Mouse (Mus musculus): ENCODE results near the gene Xpnpep1. TPM values are rescaled to one million over a fixed set of nuclear protein-coding genes. Genes with fewer than 3 reads are reported as not detected.

Xpnpep1 gene
- total RNA-seq, 1 experiment from 2014 or later: 19.0 TPM

- ATAC-seq (ENCODE audit: extremely low read depth, insufficient number of reproducible peaks, low FRiP score, poor library complexity, severe bottlenecking): peak; percentile 91
These were observed 1.5 kb downstream of the Xpnpep1 start for GRCm38 (mm10) chr19:53038435-53038938.

DNA sequence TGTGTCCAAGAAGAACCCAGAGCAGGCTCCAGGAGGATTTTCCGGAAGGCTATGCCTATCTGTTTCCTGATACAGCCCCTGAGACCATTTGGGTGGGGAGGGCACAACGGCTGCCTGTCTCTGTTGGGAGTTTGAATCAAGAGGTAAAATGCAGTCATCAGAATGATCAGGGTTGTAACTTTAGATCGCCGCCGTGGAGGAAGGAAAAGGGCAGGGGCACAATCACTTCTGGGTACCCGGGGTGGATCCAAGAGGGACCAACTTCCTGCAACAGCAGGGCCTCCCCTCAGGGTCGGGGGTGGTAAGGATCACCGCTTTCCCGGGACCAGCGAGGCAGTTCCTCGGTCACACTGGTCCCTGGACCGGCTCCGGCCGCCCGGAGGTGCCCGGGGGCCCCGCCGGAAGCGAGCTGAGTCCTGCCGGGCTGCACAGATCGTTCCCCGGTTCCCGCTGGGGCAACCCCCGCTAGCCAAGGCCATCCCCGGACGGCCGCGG lies 2.0 kb downstream of the Xpnpep1 start:
- no peak for ATAC-seq (ENCODE audit: extremely low read depth, insufficient number of reproducible peaks, low FRiP score, poor library complexity, severe bottlenecking)

GRCm38 (mm10) chr19:53033159-53033943 lies 6.7 kb downstream of the Xpnpep1 start:
- ATAC-seq (ENCODE audit: extremely low read depth, insufficient number of reproducible peaks, low FRiP score, poor library complexity, severe bottlenecking): no peak

GRCm38 (mm10) chr19:53032647-53033046 lies 7.4 kb downstream of the Xpnpep1 start:
- ATAC-seq (ENCODE audit: extremely low read depth, insufficient number of reproducible peaks, low FRiP score, poor library complexity, severe bottlenecking): no peak

DNA sequence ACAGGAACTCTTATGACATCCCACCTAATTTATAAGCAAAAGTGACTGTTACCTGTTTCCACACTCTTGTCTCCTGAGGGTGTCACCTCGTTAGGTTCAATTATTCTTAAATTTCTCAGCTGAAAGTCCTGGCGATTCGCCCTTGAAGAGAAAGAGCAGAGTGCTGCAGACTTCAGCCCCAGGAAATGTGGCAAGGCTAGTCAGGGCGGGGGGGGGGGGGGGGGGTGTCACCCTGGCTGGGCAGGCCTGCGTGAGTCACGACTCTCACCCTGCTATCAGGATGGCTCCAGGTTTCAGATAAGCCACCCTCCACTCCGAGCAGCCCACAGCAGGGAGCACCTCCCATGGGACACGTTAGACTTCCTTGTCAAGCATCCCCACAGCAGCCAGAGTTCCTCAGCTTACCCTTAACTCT lies 8.1 kb downstream of the Xpnpep1 start:
- ATAC-seq (ENCODE audit: extremely low read depth, insufficient number of reproducible peaks, low FRiP score, poor library complexity, severe bottlenecking): no peak

GRCm38 (mm10) chr19:53030279-53030678 lies 9.7 kb downstream of the Xpnpep1 start:
- no peak for ATAC-seq (ENCODE audit: extremely low read depth, insufficient number of reproducible peaks, low FRiP score, poor library complexity, severe bottlenecking)

- no peak for ATAC-seq (ENCODE audit: extremely low read depth, insufficient number of reproducible peaks, low FRiP score, poor library complexity, severe bottlenecking)
These were observed 10.3 kb downstream of the Xpnpep1 start for GRCm38 (mm10) chr19:53029686-53030085.

DNA sequence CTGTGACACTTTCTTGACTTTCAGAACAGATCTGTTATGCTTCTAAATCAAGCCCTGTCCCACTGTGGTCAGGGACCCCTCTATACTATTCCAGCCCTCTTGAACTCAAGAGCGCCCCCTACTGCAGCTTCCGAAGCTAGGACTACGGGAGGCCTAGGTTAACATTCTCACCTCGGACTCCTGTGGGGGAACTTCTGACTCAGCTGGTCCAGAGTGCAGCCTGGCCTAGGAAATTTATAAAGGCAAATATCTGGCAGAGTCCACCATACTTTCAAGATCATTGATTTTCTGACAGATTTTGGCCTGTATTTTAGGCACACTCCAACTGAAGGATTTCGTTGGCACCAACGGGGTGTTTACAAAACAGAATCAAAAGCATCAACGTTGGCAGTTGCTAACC lies 11.0 kb downstream of the Xpnpep1 start:
- no peak for ATAC-seq (ENCODE audit: extremely low read depth, insufficient number of reproducible peaks, low FRiP score, poor library complexity, severe bottlenecking)

DNA sequence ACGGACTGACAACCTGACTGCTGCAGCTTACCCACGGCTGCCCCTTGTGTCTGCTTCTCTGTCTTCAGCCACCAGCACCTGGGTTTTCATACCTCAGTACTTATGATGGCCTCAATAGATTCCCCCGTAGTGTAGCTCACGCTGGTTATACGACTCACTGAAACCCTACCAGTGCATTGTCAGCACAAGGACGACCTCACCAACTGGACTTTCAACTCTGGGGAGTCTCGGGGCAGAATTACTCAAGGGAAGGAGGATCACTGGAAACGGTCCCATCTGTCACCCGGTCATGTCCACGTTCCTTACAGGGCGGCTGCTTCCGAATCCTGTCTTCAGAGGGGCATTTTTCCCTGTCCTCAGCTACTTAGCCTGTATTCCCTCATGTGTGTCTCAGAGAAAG lies 11.8 kb downstream of the Xpnpep1 start:
- ATAC-seq (ENCODE audit: extremely low read depth, insufficient number of reproducible peaks, low FRiP score, poor library complexity, severe bottlenecking): no peak

- no peak for ATAC-seq (ENCODE audit: extremely low read depth, insufficient number of reproducible peaks, low FRiP score, poor library complexity, severe bottlenecking)
These were observed 16.8 kb downstream of the Xpnpep1 start for GRCm38 (mm10) chr19:53023189-53023588.

DNA sequence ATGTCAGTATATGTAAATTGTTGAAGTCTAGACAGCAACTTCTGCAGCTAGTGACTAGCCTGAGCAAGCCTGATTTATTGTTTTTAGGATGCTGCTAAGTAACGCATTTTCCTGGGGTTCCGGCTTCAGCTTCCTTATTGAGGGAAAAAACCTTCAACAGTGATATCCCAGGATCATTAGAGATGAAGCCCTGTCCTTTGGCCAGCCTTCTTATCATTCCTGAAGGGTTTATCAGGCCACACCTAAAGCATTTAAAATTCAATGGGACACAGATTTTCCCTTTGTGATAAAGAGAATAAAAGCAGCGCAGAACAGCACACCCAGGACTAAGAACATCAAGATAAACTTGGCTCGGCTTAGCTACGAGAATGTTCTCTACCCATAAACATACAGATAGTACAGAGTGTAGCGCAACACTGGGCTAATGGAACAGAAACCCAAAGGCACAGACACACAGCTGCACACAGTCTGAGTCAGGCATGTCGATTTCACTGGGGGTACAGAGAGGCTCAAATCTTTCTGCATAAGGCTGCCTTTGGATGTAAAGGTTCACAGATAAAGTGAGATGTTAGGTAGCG lies 17.9 kb downstream of the Xpnpep1 start:
- ATAC-seq (ENCODE audit: extremely low read depth, insufficient number of reproducible peaks, low FRiP score, poor library complexity, severe bottlenecking): no peak

- no peak for ATAC-seq (ENCODE audit: extremely low read depth, insufficient number of reproducible peaks, low FRiP score, poor library complexity, severe bottlenecking)
These were observed 18.5 kb downstream of the Xpnpep1 start for GRCm38 (mm10) chr19:53021537-53021936.

GRCm38 (mm10) chr19:53019716-53020463 lies 20.1 kb downstream of the Xpnpep1 start:
- ATAC-seq (ENCODE audit: extremely low read depth, insufficient number of reproducible peaks, low FRiP score, poor library complexity, severe bottlenecking): peak; percentile 83

- ATAC-seq (ENCODE audit: extremely low read depth, insufficient number of reproducible peaks, low FRiP score, poor library complexity, severe bottlenecking): no peak
These were observed 22.1 kb downstream of the Xpnpep1 start for GRCm38 (mm10) chr19:53017954-53018353.

DNA sequence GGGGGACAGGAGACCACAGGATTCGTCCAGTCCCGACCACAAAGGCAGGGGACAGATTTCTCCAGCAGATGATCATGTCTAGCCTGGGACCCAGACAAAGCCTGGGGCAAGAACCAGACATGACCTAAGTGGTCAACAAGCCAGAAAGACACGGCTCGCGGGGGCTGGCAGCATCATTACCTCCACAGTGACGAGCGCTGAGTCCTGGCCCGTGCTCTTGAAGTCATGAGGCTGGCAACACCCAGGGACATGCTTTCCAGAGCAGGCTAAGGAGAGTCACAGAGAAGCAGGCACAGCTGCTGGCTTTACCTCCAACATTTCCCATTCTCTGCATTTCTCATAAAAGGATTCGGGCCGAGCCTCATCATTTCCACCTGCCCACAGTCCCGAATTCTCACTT lies 22.8 kb downstream of the Xpnpep1 start:
- ATAC-seq (ENCODE audit: extremely low read depth, insufficient number of reproducible peaks, low FRiP score, poor library complexity, severe bottlenecking): no peak

GRCm38 (mm10) chr19:53014910-53015710 lies 24.9 kb downstream of the Xpnpep1 start:
- ATAC-seq (ENCODE audit: extremely low read depth, insufficient number of reproducible peaks, low FRiP score, poor library complexity, severe bottlenecking): no peak

DNA sequence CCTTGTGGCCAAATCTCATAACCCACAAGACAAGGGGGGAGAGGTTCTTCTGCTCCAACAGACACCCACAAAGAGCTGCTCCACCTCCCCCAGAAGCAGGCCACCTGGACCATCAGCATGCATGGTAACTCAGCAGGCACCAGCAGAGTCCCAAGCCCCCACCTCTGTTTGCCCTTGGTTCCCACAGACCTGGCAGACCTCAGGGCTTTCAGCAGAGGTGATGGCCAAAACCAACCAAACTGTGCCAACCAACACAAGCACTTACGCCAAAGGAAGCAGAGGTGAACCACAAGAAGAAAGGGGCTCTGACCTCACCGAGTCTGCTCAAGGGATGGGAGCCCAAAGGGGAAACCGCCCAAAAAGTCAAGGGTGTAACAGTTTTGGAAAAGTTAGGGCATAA lies 26.3 kb downstream of the Xpnpep1 start:
- no peak for ATAC-seq (ENCODE audit: extremely low read depth, insufficient number of reproducible peaks, low FRiP score, poor library complexity, severe bottlenecking)

GRCm38 (mm10) chr19:53013341-53013740 lies 26.7 kb downstream of the Xpnpep1 start:
- no peak for ATAC-seq (ENCODE audit: extremely low read depth, insufficient number of reproducible peaks, low FRiP score, poor library complexity, severe bottlenecking)

- ATAC-seq (ENCODE audit: extremely low read depth, insufficient number of reproducible peaks, low FRiP score, poor library complexity, severe bottlenecking): no peak
These were observed 29.1 kb downstream of the Xpnpep1 start for GRCm38 (mm10) chr19:53010941-53011340.
